Mouse (Mus musculus) kidney, adult 2 months (tissue): Measurements from ENCODE around the gene Pip4k2b.

ENCODE experiments used
- CTCF ChIP-seq: fragments of 200-500 bp; conservative IDR thresholded peaks from 2 replicates; pipeline ENCODE4 v1.5.1; 2011; ENCODE audit warnings: low read depth, mild to moderate bottlenecking, control low read depth, low read length, moderate library complexity, mixed read lengths; ENCODE audit not compliant: insufficient read depth, insufficient read length
- POLR2A ChIP-seq: fragments of 200-500 bp; IDR thresholded peaks from one replicate; pipeline ENCODE4 v1.6.1; 2011; ENCODE audit warnings: low read depth, low read length, control low read depth

DNA sequence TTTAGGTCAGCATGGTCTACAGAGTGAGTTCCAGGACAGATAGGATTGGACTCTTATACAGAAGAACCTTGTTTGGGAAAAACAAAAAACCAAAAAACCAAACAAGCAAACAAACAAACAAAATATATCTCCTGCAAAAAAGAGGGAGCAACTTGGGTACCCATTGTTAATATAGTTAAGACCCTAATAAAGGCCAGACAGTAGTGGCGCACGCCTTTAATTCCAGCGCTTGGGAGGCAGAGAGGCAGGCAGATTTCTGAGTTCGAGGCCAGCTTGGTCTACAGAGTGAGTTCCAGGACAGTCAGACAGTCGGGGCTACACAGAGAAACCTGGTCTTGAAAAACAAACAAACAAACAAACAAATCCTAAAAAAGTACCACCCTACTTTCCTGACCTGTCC lies 45.2 kb upstream of the Pip4k2b start:
- TF ChIP-seq POLR2A (no peak), CTCF (no peak)
